ENCODE assay signal across 8 mouse cellular contexts in genomic region chr10:22140665-22141280, GRCm38 (mm10). TPM values are rescaled to one million over a fixed set of nuclear protein-coding genes. Genes with fewer than 3 reads are reported as not detected.
DNase-seq lines count a peak whose midpoint lies in the region; ATAC-seq and TF ChIP-seq lines count a peak whose summit lies in the region.

No protein-coding gene starts in this region.

- TF ChIP-seq POLR2A in MEL (IDR thresholded peaks at IDR 0.05; ENCODE audit: control insufficient read depth in 1 of 2, insufficient read depth in 1 of 2, low read depth in 1 of 2, low read length in 2 of 2, poor library complexity in 1 of 2) = no peak
- no peak for TF ChIP-seq POLR2A in cerebellum, adult 2 months (IDR thresholded peaks at IDR 0.05; ENCODE audit: borderline replicate concordance, insufficient read depth, low read length)

- no peaks in the 10 kb centered on the region for H3K9me3 ChIP-seq in MEL (replicated peaks; ENCODE audit: insufficient read depth, low read length)
- H3K9me3 ChIP-seq in hindbrain, embryonic 11.5 days (ENCODE audit: control insufficient read depth, low read length) = no peaks in the 10 kb centered on the region

- DNase-seq in MEL (ENCODE audit: low read depth, low spot score) = peak; percentile 9
- DNase-seq in cerebellum, adult 2 months = peak; percentile 55 to 70
- peak; percentile 26 to 76 for DNase-seq in frontal cortex, adult 2 months (ENCODE audit: extremely low spot score in 1 of 2, low spot score in 1 of 2)
- DNase-seq in hindbrain, embryonic 11.5 days (ENCODE audit: low spot score) = peak; percentile 86
- DNase-seq in layer of hippocampus, postnatal 36 days = peak; percentile 54 to 59
- peak; percentile 81 for DNase-seq in lung, postnatal 25 days (ENCODE audit: low spot score)
- DNase-seq in right cerebral cortex, adult 18-20 months = peak; percentile 59

- TF ChIP-seq EP300 in MEL (IDR thresholded peaks at IDR 0.05; ENCODE audit: low read depth in 1 of 2, low read length in 2 of 2) = no peak

- H3K79me2 ChIP-seq in MEL (ENCODE audit: control insufficient read depth, insufficient read depth, low read length, poor library complexity) = no peaks in the 10 kb centered on the region

- peaks cover 0 to 2% of the 10 kb centered on the region in 2 experiments; a peak in 1 of 4 replicates for H3K27me3 ChIP-seq in MEL (ENCODE audit: control insufficient read depth in 1 of 2, insufficient read depth in 2 of 2, low read length in 2 of 2)
- H3K27me3 ChIP-seq in cerebellum, adult 2 months (ENCODE audit: control insufficient read depth, insufficient read depth, low read length) = no peaks in the 10 kb centered on the region
- H3K27me3 ChIP-seq in hindbrain, embryonic 11.5 days (ENCODE audit: control insufficient read depth, insufficient read depth, low read length) = no peaks in the 10 kb centered on the region

- H3K27ac ChIP-seq in MEL (ENCODE audit: control insufficient read depth, low read depth, low read length) = no peak overlapping the region
- no peak overlapping the region for H3K27ac ChIP-seq in cerebellum, adult 2 months (ENCODE audit: insufficient read depth, low read length)
- no peak overlapping the region for H3K27ac ChIP-seq in hindbrain, embryonic 11.5 days (ENCODE audit: low read depth, low read length)

- H3K4me1 ChIP-seq in MEL (ENCODE audit: control insufficient read depth in 1 of 2, insufficient read depth in 2 of 2, low read length in 2 of 2) = no peaks in the 10 kb centered on the region
- no peaks in the 10 kb centered on the region for H3K4me1 ChIP-seq in cerebellum, adult 2 months (ENCODE audit: control insufficient read depth, insufficient read depth, low read length)
- no peaks in the 10 kb centered on the region for H3K4me1 ChIP-seq in hindbrain, embryonic 11.5 days (replicated peaks; ENCODE audit: control insufficient read depth, insufficient read depth, low read length)

- ATAC-seq in hindbrain, embryonic 11.5 days (ENCODE audit: low FRiP score) = peak; percentile 85
- no peak for ATAC-seq in activated CD4-positive, CD25-positive, alpha-beta regulatory T cell, adult 4 months

- H3K36me3 ChIP-seq in MEL (ENCODE audit: control insufficient read depth in 1 of 2, insufficient read depth in 2 of 2, low read length in 2 of 2) = no peaks in the 10 kb centered on the region
- no peaks in the 10 kb centered on the region for H3K36me3 ChIP-seq in hindbrain, embryonic 11.5 days (ENCODE audit: control insufficient read depth, insufficient read depth, low read length)

- H3K4me3 ChIP-seq in MEL (ENCODE audit: control insufficient read depth in 1 of 2, insufficient read depth in 1 of 2, low read depth in 2 of 2, low read length in 2 of 2) = no peak overlapping the region
- H3K4me3 ChIP-seq in cerebellum, adult 2 months (replicated peaks; ENCODE audit: insufficient read depth, low read depth, low read length) = peak overlapping the region; percentile 49
- peak overlapping the region; percentile 33 for H3K4me3 ChIP-seq in hindbrain, embryonic 11.5 days (ENCODE audit: low read depth, low read length)

- TF ChIP-seq CTCF in MEL (IDR thresholded peaks at IDR 0.05 in 2 of 3, conservative IDR thresholded peaks at IDR 0.05 in 1 of 3; ENCODE audit: control insufficient read depth in 1 of 3, insufficient read depth in 1 of 3, low read depth in 2 of 3, low read length in 3 of 3, poor library complexity in 1 of 3, severe bottlenecking in 1 of 3) = peak in 2 of 3 experiments; percentile 51 to 54; a peak in 4 of 6 replicates
- TF ChIP-seq CTCF in cerebellum, adult 2 months (IDR thresholded peaks at IDR 0.05; ENCODE audit: borderline replicate concordance, insufficient read depth, low read depth, low read length) = peak; percentile 53; the same call in 1 of the 2 replicates

- TF ChIP-seq RAD21 in MEL (IDR thresholded peaks at IDR 0.05; ENCODE audit: low read depth, low read length) = peak; percentile 19

- WGBS in cerebellum, adult 2 months = 3% methylated on average over 19 of the region's 19 CpGs
- under 1% methylated on average over 19 of the region's 19 CpGs for WGBS in hindbrain, embryonic 11.5 days

- peak overlapping the region; percentile 47 for H3K4me2 ChIP-seq in hindbrain, embryonic 11.5 days (replicated peaks; ENCODE audit: low read depth, low read length)

- no peak overlapping the region for H3K9ac ChIP-seq in MEL (ENCODE audit: control insufficient read depth, low read depth, low read length, poor library complexity, severe bottlenecking)
- peak overlapping the region; percentile 53 for H3K9ac ChIP-seq in hindbrain, embryonic 11.5 days (ENCODE audit: low read depth, low read length)

TF ChIP-seq in MEL, 35 proteins besides CTCF, POLR2A, EP300 and RAD21:
- TF ChIP-seq SMC3 (IDR thresholded peaks at IDR 0.05; ENCODE audit: low read depth, low read length) (peak; percentile 62), USF1 (IDR thresholded peaks at IDR 0.05; ENCODE audit: low read depth, low read length) (no peak)

RNA-seq across cellular contexts. Expression of gene E030030I06Rik, which starts 8.3 kb away (rescaled TPM):
- 2.2 and 2.8 TPM in 2 replicates for total RNA-seq in MEL (2012; rRNA removed)
- polyA plus RNA-seq in MEL (2012; ENCODE audit: insufficient read depth in 1 of 2, insufficient read length in 2 of 2, low read depth in 1 of 2, low replicate concordance in 2 of 2, missing spikeins in 1 of 2) = 1 to 10 TPM in 1 of 2 experiments, not detected in 1; 3.2 TPM
- 0.13 and 0.16 TPM in 2 replicates for polyA plus RNA-seq in cerebellum, adult 2 months (2012; rRNA removed)
- 0.36 and 0.67 TPM in 2 replicates for polyA plus RNA-seq in frontal cortex, adult 2 months (2012; rRNA removed)
- polyA plus RNA-seq in hindbrain, embryonic 11.5 days (2014; fragmentation: Nextera tagmentation; extraction: Ambion mirVana) = 15.1 and 16.6 TPM in 2 replicates
- total RNA-seq in layer of hippocampus, postnatal 36 days (2021) = not detected
- polyA plus RNA-seq in activated CD4-positive, CD25-positive, alpha-beta regulatory T cell, adult 4 months (2017; shearing (Covaris generic)) = 10 to 100 TPM; 12.5 to 23.0 TPM

RNA-seq across cellular contexts. Expression of gene Raet1e, which starts 17.6 kb away (rescaled TPM):
- not detected in 2 replicates for total RNA-seq in MEL (2012; rRNA removed)
- polyA plus RNA-seq in MEL (2012; ENCODE audit: insufficient read depth in 1 of 2, insufficient read length in 2 of 2, low read depth in 1 of 2, low replicate concordance in 2 of 2, missing spikeins in 1 of 2) = not detected
- not detected in 2 replicates for polyA plus RNA-seq in cerebellum, adult 2 months (2012; rRNA removed)
- not detected in 2 replicates for polyA plus RNA-seq in frontal cortex, adult 2 months (2012; rRNA removed)
- polyA plus RNA-seq in hindbrain, embryonic 11.5 days (2014; fragmentation: Nextera tagmentation; extraction: Ambion mirVana) = 10.7 and 11.7 TPM in 2 replicates
- total RNA-seq in layer of hippocampus, postnatal 36 days (2021) = not detected
- not detected for polyA plus RNA-seq in activated CD4-positive, CD25-positive, alpha-beta regulatory T cell, adult 4 months (2017; shearing (Covaris generic))

RNA-seq across cellular contexts. Expression of gene H60b, which starts 17.6 kb away (rescaled TPM):
- total RNA-seq in MEL (2012; rRNA removed) = not detected in 2 replicates
- not detected for polyA plus RNA-seq in MEL (2012; ENCODE audit: insufficient read depth in 1 of 2, insufficient read length in 2 of 2, low read depth in 1 of 2, low replicate concordance in 2 of 2, missing spikeins in 1 of 2)
- 0.21 and 0.38 TPM in 2 replicates for polyA plus RNA-seq in cerebellum, adult 2 months (2012; rRNA removed)
- polyA plus RNA-seq in frontal cortex, adult 2 months (2012; rRNA removed) = 0.22 and 0.50 TPM in 2 replicates
- polyA plus RNA-seq in hindbrain, embryonic 11.5 days (2014; fragmentation: Nextera tagmentation; extraction: Ambion mirVana) = 1.7 and 2.9 TPM in 2 replicates
- not detected for total RNA-seq in layer of hippocampus, postnatal 36 days (2021)
- 10 to 100 TPM in 1 of 2 experiments, 1 to 10 TPM in 1; 1.8 to 13.9 TPM for polyA plus RNA-seq in activated CD4-positive, CD25-positive, alpha-beta regulatory T cell, adult 4 months (2017; shearing (Covaris generic))

Comparison
In these comparisons a context has a peak if more than half of its experiments do, and no peak if none do; other contexts are left out.
1. DNase-seq: peak in every context shown above with its lines; median percentile 86 in hindbrain, embryonic 11.5 days; 81 in lung, postnatal 25 days; 62 in cerebellum, adult 2 months; 59 in right cerebral cortex, adult 18-20 months; 56 in layer of hippocampus, postnatal 36 days; 51 in frontal cortex, adult 2 months; 9 in MEL.
2. H3K4me3 ChIP-seq: peak in cerebellum, adult 2 months (single experiment) and hindbrain, embryonic 11.5 days (single experiment); none in MEL (0 of 2).